Mouse (Mus musculus) olfactory bulb, adult 2 months (tissue): ENCODE data around the gene Abhd14a. TPM values are rescaled to one million over a fixed set of nuclear protein-coding genes. Genes with fewer than 3 reads are reported as not detected.

Source experiments
- H3K27ac ChIP-seq: fragments of 200-500 bp; 2 replicates; pipeline ENCODE4 v1.5.1; 2012; ENCODE audit warnings: low read depth, low read length; ENCODE audit not compliant: insufficient read depth
- H3K4me1 ChIP-seq: fragments of 200-500 bp; 2 replicates; pipeline ENCODE4 v1.6.1; 2012; ENCODE audit warnings: low read length; ENCODE audit not compliant: control insufficient read depth, insufficient read depth
- H3K4me3 ChIP-seq: fragments of 200-500 bp; 2 replicates; pipeline ENCODE4 v1.5.1; 2012; ENCODE audit warnings: mild to moderate bottlenecking, low read depth, low read length, moderate library complexity; ENCODE audit not compliant: insufficient read depth
- CTCF ChIP-seq: fragments of 200-500 bp; IDR thresholded peaks from 2 replicates; pipeline ENCODE4 v1.5.1; 2012; ENCODE audit warnings: low read depth, mild to moderate bottlenecking, low read length, moderate library complexity; ENCODE audit not compliant: insufficient read depth
- POLR2A ChIP-seq: fragments of 200-500 bp; IDR thresholded peaks from 2 replicates; pipeline ENCODE4 v1.6.1; 2012; ENCODE audit warnings: mild to moderate bottlenecking, low read depth, low read length, moderate library complexity; ENCODE audit not compliant: insufficient read depth
- WGBS: fragments of 180-500 bp; shearing (Covaris S2); methylation state at CpG from one replicate; pipeline ENCODE4 v1.1.7; 2018; 5-methylcytosine and 5-hydroxymethylcytosine counted together
- polyA plus RNA-seq: library from polyadenylated mRNA; stranded (reverse); fragments of >200 nt; gene quantifications from 2 replicates; pipeline ENCODE4 v1.2.4, GENCODE M21; 2012; ENCODE audit warnings: low replicate concordance; ENCODE audit not compliant: missing spikeins, insufficient read depth, insufficient read length

Abhd14a gene
- polyA plus RNA-seq, 1 experiment, result not detected

GRCm38 (mm10) chr9:106450661-106451060, 3.2 kb upstream of the Abhd14a start:
- TF ChIP-seq CTCF, result no peak
- TF ChIP-seq POLR2A, result no peak
- WGBS, result 50% methylated on average over 9 of the region's 9 CpGs
- H3K4me1 ChIP-seq, result peaks cover 36% of the 10 kb centered on the region
- no peak overlapping the region for H3K27ac ChIP-seq
- no peak overlapping the region for H3K4me3 ChIP-seq

- TF ChIP-seq CTCF (no peak), POLR2A (no peak)
- Histone ChIP-seq H3K27ac (no peak overlapping the region), H3K4me1 (peaks cover 35% of the 10 kb centered on the region), H3K4me3 (no peak overlapping the region)
- 86% methylated on average over 8 of the region's 8 CpGs for WGBS
Observed at GRCm38 (mm10) chr9:106449947-106450346, 2.5 kb upstream of the Abhd14a start.

- peaks cover 25% of the 10 kb centered on the region for H3K4me1 ChIP-seq
- no peak overlapping the region for H3K27ac ChIP-seq
- peak overlapping the region; percentile 44 for H3K4me3 ChIP-seq
- peak; percentile 48 for TF ChIP-seq CTCF
- TF ChIP-seq POLR2A, result no peak
- 4% methylated on average over 23 of the region's 23 CpGs for WGBS
Observed at GRCm38 (mm10) chr9:106448498-106449031, 1.1 kb upstream of the Abhd14a start.

GRCm38 (mm10) chr9:106447951-106448350, 473 bp upstream of the Abhd14a start:
- H3K27ac ChIP-seq, result no peak overlapping the region
- 33% methylated on average over 9 of the region's 9 CpGs for WGBS
- peak overlapping the region; percentile 78 for H3K4me3 ChIP-seq
- no peak for TF ChIP-seq CTCF
- no peak for TF ChIP-seq POLR2A
- peaks cover 22% of the 10 kb centered on the region for H3K4me1 ChIP-seq

GRCm38 (mm10) chr9:106444836-106445235, 2.6 kb downstream of the Abhd14a start:
- WGBS, result 85% methylated on average over 4 of the region's 4 CpGs
- no peak for TF ChIP-seq CTCF
- TF ChIP-seq POLR2A, result no peak
- Histone ChIP-seq H3K4me1 (peaks cover 19% of the 10 kb centered on the region), H3K4me3 (no peak overlapping the region), H3K27ac (no peak overlapping the region)

- WGBS, result 81% methylated on average over 5 of the region's 5 CpGs
- H3K4me3 ChIP-seq, result no peak overlapping the region
- TF ChIP-seq POLR2A, result no peak
- no peak for TF ChIP-seq CTCF
- H3K4me1 ChIP-seq, result peaks cover 18% of the 10 kb centered on the region
- H3K27ac ChIP-seq, result no peak overlapping the region
Observed at GRCm38 (mm10) chr9:106442680-106443079, 4.8 kb downstream of the Abhd14a start.

- Histone ChIP-seq H3K27ac (no peak overlapping the region), H3K4me1 (peaks cover 21% of the 10 kb centered on the region), H3K4me3 (no peak overlapping the region)
- 89% methylated on average over 9 of the region's 9 CpGs for WGBS
- no peak for TF ChIP-seq POLR2A
- no peak for TF ChIP-seq CTCF
Observed at GRCm38 (mm10) chr9:106436566-106436965, 10.9 kb downstream of the Abhd14a start.

- peaks cover 14% of the 10 kb centered on the region for H3K4me1 ChIP-seq
- 44% methylated on average over 7 of the region's 7 CpGs for WGBS
- TF ChIP-seq POLR2A (no peak), CTCF (no peak)
- H3K4me3 ChIP-seq, result no peak overlapping the region
- no peak overlapping the region for H3K27ac ChIP-seq
Observed at GRCm38 (mm10) chr9:106433389-106433788, 14.1 kb downstream of the Abhd14a start.

- peaks cover 7% of the 10 kb centered on the region; the same call in 1 of the 2 replicates for H3K4me1 ChIP-seq
- TF ChIP-seq CTCF (no peak), POLR2A (no peak)
- peak overlapping the region; percentile 94 for H3K4me3 ChIP-seq
- peak overlapping the region; percentile 83 for H3K27ac ChIP-seq
- WGBS, result 2% methylated on average over 4 of the region's 4 CpGs
Observed at GRCm38 (mm10) chr9:106430015-106430264, 17.5 kb downstream of the Abhd14a start.

- peak within 1 kb of the TSS; percentile 94 for H3K4me3 ChIP-seq
- H3K4me1 ChIP-seq, result peaks cover 4% of the 10 kb centered on the region; the same call in 1 of the 2 replicates
- peak within 1 kb of the TSS; percentile 95 for H3K27ac ChIP-seq
- under 1% methylated on average over 55 of the region's 55 CpGs for WGBS
- TF ChIP-seq POLR2A (peak; percentile 71), CTCF (no peak)
Observed at GRCm38 (mm10) chr9:106429221-106430014, 18.1 kb downstream of the Abhd14a start, which contains the start of gene Rpl29. Gene Rpl29, plus strand, starts transcription at chr9:106429454.
